Mouse (Mus musculus): ENCODE measurements around the gene Tspan4. TPM values are rescaled to one million over a fixed set of nuclear protein-coding genes. Genes with fewer than 3 reads are reported as not detected.

The Tspan4 gene
- polyA plus RNA-seq, 1 experiment from 2014 or later = 35.8 TPM

GRCm38 (mm10) chr7:141510196-141510595 lies 35.2 kb downstream of the Tspan4 start:
- no peaks in the 10 kb centered on the region for H3K36me3 ChIP-seq (ENCODE audit: control insufficient read depth, insufficient read depth, low read length)
- H3K27ac ChIP-seq (ENCODE audit: low read depth, low read length) = no peak overlapping the region
- 85% methylated on average over 5 of the region's 5 CpGs for WGBS
- H3K4me3 ChIP-seq (ENCODE audit: low read depth, low read length) = no peak overlapping the region
- H3K9me3 ChIP-seq (ENCODE audit: control insufficient read depth, low read length) = no peaks in the 10 kb centered on the region
- ATAC-seq (ENCODE audit: insufficient read depth, low FRiP score, low TSS enrichment) = no peak
- no peaks in the 10 kb centered on the region for H3K27me3 ChIP-seq (ENCODE audit: control insufficient read depth, insufficient read depth, low read length)
- no peak overlapping the region for H3K4me2 ChIP-seq (ENCODE audit: low read depth)
- no peak for DNase-seq (ENCODE audit: low spot score)
- no peaks in the 10 kb centered on the region for H3K4me1 ChIP-seq (ENCODE audit: control insufficient read depth, insufficient read depth, low read length)
- H3K9ac ChIP-seq (ENCODE audit: low read length) = no peak overlapping the region

DNA sequence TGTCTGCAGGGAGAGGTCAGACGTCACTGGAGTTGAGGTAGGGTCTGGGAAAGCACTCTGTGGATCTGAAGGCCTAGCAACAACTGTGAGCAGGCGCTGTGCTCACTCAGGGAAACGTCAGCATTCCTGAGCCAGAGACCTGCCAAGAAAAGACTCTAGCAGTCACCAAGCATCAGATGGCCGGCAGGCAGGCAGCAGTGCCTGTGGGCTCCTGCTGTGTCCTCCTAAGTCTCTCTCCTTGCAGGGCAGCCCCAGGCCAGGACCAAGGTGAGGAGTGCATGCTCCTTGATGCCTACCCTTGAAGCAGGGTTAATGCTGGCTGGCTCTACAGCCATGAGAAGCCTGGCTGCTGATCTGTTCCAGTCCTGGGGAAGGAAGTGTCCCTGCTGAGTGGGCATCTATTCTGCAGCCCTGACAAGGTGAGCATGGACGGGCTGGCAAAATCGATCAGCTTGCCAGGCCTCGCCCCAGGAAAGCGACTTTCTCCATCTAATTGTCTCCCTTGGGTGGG lies 35.7 kb downstream of the Tspan4 start:
- Histone ChIP-seq H3K9ac (ENCODE audit: low read length) (no peak overlapping the region), H3K36me3 (ENCODE audit: control insufficient read depth, insufficient read depth, low read length) (no peaks in the 10 kb centered on the region), H3K4me1 (ENCODE audit: control insufficient read depth, insufficient read depth, low read length) (no peaks in the 10 kb centered on the region), H3K27me3 (ENCODE audit: control insufficient read depth, insufficient read depth, low read length) (no peaks in the 10 kb centered on the region), H3K4me3 (ENCODE audit: low read depth, low read length) (no peak overlapping the region), H3K27ac (ENCODE audit: low read depth, low read length) (no peak overlapping the region), H3K9me3 (ENCODE audit: control insufficient read depth, low read length) (no peaks in the 10 kb centered on the region), H3K4me2 (ENCODE audit: low read depth) (no peak overlapping the region)
- DNase-seq (ENCODE audit: low spot score) (no peak), ATAC-seq (ENCODE audit: insufficient read depth, low FRiP score, low TSS enrichment) (no peak)
- WGBS = 72% methylated on average over 8 of the region's 8 CpGs

DNA sequence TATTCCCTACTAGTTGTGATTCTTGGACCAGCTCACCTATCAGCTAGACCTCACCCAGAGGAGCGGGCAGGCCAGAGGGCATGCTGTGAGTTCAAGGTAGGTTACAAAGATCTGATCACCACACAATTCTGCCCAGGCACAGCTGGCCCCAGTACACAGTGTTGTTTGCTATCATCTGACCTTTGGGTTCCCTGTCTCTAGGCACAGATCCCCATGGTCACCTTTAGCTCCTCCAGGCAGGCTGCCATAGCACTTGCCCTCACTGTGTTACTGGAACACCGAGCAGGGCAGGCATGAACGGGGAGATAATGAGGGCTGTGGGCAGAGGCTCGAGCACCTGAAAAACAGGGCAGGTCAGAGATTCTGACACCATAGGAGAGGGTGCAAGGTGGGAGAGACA lies 42.6 kb downstream of the Tspan4 start:
- Histone ChIP-seq H3K9me3 (ENCODE audit: control insufficient read depth, low read length) (no peaks in the 10 kb centered on the region), H3K4me2 (ENCODE audit: low read depth) (no peak overlapping the region), H3K27me3 (ENCODE audit: control insufficient read depth, insufficient read depth, low read length) (no peaks in the 10 kb centered on the region), H3K9ac (ENCODE audit: low read length) (no peak overlapping the region), H3K4me1 (ENCODE audit: control insufficient read depth, insufficient read depth, low read length) (no peaks in the 10 kb centered on the region), H3K4me3 (ENCODE audit: low read depth, low read length) (no peak overlapping the region), H3K27ac (ENCODE audit: low read depth, low read length) (no peak overlapping the region), H3K36me3 (ENCODE audit: control insufficient read depth, insufficient read depth, low read length) (no peaks in the 10 kb centered on the region; the same call in 1 of the 2 replicates)
- 89% methylated on average over 4 of the region's 4 CpGs for WGBS
- ATAC-seq (ENCODE audit: insufficient read depth, low FRiP score, low TSS enrichment) (no peak), DNase-seq (ENCODE audit: low spot score) (no peak)

DNA sequence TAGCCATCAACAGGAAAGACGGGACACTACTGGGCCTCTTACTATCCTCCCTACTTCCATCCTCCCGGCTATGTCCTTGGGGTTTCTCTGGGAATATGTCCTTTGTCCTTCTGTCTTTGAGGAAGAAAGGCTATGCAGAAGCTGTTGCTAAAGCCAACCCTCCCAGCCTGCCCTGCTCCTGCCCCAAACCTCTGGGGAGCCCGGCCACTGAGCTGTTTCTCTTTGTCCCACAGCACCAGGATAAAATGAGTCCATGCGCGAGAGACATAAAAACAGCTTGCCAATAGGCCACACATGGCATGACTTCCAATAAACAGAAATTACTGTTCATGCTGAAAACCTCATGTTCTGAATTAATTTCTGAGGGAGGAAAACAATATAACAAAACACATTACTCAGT lies 43.3 kb downstream of the Tspan4 start:
- H3K36me3 ChIP-seq (ENCODE audit: control insufficient read depth, insufficient read depth, low read length) = no peaks in the 10 kb centered on the region; the same call in 1 of the 2 replicates
- 87% methylated on average over 5 of the region's 5 CpGs for WGBS
- no peak for ATAC-seq (ENCODE audit: insufficient read depth, low FRiP score, low TSS enrichment)

GRCm38 (mm10) chr7:141518926-141519325 lies 43.9 kb downstream of the Tspan4 start:
- Histone ChIP-seq H3K9ac (ENCODE audit: low read length) (no peak overlapping the region), H3K36me3 (ENCODE audit: control insufficient read depth, insufficient read depth, low read length) (no peaks in the 10 kb centered on the region; the same call in 1 of the 2 replicates), H3K4me1 (ENCODE audit: control insufficient read depth, insufficient read depth, low read length) (no peaks in the 10 kb centered on the region), H3K27me3 (ENCODE audit: control insufficient read depth, insufficient read depth, low read length) (no peaks in the 10 kb centered on the region), H3K9me3 (ENCODE audit: control insufficient read depth, low read length) (no peaks in the 10 kb centered on the region), H3K27ac (ENCODE audit: low read depth, low read length) (no peak overlapping the region), H3K4me3 (ENCODE audit: low read depth, low read length) (no peak overlapping the region), H3K4me2 (ENCODE audit: low read depth) (no peak overlapping the region)
- ATAC-seq (ENCODE audit: insufficient read depth, low FRiP score, low TSS enrichment) (no peak), DNase-seq (ENCODE audit: low spot score) (no peak)
- 84% methylated on average over 3 of the region's 3 CpGs for WGBS

More for the DNA sequence above, 43.3 kb downstream of the Tspan4 start:
- H3K27me3 ChIP-seq (ENCODE audit: control insufficient read depth, insufficient read depth, low read length) = no peaks in the 10 kb centered on the region
- H3K4me1 ChIP-seq (ENCODE audit: control insufficient read depth, insufficient read depth, low read length) = no peaks in the 10 kb centered on the region
- H3K9me3 ChIP-seq (ENCODE audit: control insufficient read depth, low read length) = no peaks in the 10 kb centered on the region
- no peak overlapping the region for H3K4me2 ChIP-seq (ENCODE audit: low read depth)
- DNase-seq (ENCODE audit: low spot score) = no peak
- no peak overlapping the region for H3K27ac ChIP-seq (ENCODE audit: low read depth, low read length)
- no peak overlapping the region for H3K4me3 ChIP-seq (ENCODE audit: low read depth, low read length)
- H3K9ac ChIP-seq (ENCODE audit: low read length) = no peak overlapping the region

- H3K4me1 ChIP-seq (ENCODE audit: control insufficient read depth, insufficient read depth, low read length) = no peaks in the 10 kb centered on the region
- no peak overlapping the region for H3K4me2 ChIP-seq (ENCODE audit: low read depth)
- no peak overlapping the region for H3K4me3 ChIP-seq (ENCODE audit: low read depth, low read length)
- DNase-seq (ENCODE audit: low spot score) (no peak), ATAC-seq (ENCODE audit: insufficient read depth, low FRiP score, low TSS enrichment) (no peak)
- no peaks in the 10 kb centered on the region; the same call in 1 of the 2 replicates for H3K36me3 ChIP-seq (ENCODE audit: control insufficient read depth, insufficient read depth, low read length)
- no peaks in the 10 kb centered on the region for H3K9me3 ChIP-seq (ENCODE audit: control insufficient read depth, low read length)
- H3K27ac ChIP-seq (ENCODE audit: low read depth, low read length) = no peak overlapping the region
- H3K27me3 ChIP-seq (ENCODE audit: control insufficient read depth, insufficient read depth, low read length) = no peaks in the 10 kb centered on the region
- H3K9ac ChIP-seq (ENCODE audit: low read length) = no peak overlapping the region
- WGBS = 73% methylated on average over 1 of the region's 1 CpGs
These were observed 44.8 kb downstream of the Tspan4 start for GRCm38 (mm10) chr7:141519795-141520194.

DNA sequence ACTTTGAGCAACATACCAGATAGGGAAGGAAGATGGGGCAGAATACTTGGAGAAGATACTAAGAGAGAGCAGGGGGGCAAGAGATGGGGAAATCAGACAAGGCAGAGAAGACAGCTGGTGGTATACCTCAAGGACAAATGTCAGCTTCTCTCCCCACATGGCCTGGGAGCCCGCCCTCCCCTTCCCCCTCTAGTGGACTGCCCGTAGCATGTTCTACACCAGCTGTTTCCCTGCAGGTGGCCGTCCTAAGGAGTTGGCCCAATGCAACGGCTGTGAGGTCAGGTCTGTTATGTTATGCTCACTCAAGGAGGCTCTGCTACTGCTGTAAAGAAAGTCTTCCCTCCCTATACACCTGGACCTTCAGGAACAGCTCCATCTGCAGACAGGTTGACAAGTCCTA lies 48.0 kb downstream of the Tspan4 start:
- no peaks in the 10 kb centered on the region for H3K36me3 ChIP-seq (ENCODE audit: control insufficient read depth, insufficient read depth, low read length)
- H3K4me1 ChIP-seq (ENCODE audit: control insufficient read depth, insufficient read depth, low read length) = no peaks in the 10 kb centered on the region
- H3K9ac ChIP-seq (ENCODE audit: low read length) = no peak overlapping the region
- H3K27ac ChIP-seq (ENCODE audit: low read depth, low read length) = no peak overlapping the region
- ATAC-seq (ENCODE audit: insufficient read depth, low FRiP score, low TSS enrichment) (no peak), DNase-seq (ENCODE audit: low spot score) (no peak)
- H3K27me3 ChIP-seq (ENCODE audit: control insufficient read depth, insufficient read depth, low read length) = no peaks in the 10 kb centered on the region
- no peaks in the 10 kb centered on the region for H3K9me3 ChIP-seq (ENCODE audit: control insufficient read depth, low read length)
- no peak overlapping the region for H3K4me2 ChIP-seq (ENCODE audit: low read depth)
- no peak overlapping the region for H3K4me3 ChIP-seq (ENCODE audit: low read depth, low read length)
- 44% methylated on average over 4 of the region's 4 CpGs for WGBS

DNA sequence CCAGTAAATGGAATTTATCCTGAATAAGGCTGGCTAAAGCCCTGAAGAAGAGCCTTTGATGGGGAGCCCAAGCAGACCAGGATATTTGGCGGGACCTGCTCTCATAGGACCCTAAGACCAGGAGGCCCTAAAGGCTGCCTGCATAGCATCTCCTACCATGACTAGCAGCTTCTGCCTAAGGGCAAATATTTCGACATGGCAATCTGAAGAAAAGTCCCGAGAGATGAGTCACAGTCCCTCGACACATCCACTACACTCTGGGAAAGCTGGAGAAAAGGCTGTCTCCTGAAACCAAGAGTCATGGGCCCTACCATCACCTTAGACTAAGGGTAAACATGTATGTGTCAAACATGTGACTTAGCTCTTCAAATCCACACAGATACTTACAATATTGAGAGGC lies 49.2 kb downstream of the Tspan4 start:
- H3K36me3 ChIP-seq (ENCODE audit: control insufficient read depth, insufficient read depth, low read length) = no peaks in the 10 kb centered on the region
- H3K4me1 ChIP-seq (ENCODE audit: control insufficient read depth, insufficient read depth, low read length) = no peaks in the 10 kb centered on the region
- H3K9me3 ChIP-seq (ENCODE audit: control insufficient read depth, low read length) = no peaks in the 10 kb centered on the region
- no peak overlapping the region for H3K4me2 ChIP-seq (ENCODE audit: low read depth)
- no peak overlapping the region for H3K4me3 ChIP-seq (ENCODE audit: low read depth, low read length)
- no peak overlapping the region for H3K9ac ChIP-seq (ENCODE audit: low read length)
- no peak overlapping the region for H3K27ac ChIP-seq (ENCODE audit: low read depth, low read length)
- H3K27me3 ChIP-seq (ENCODE audit: control insufficient read depth, insufficient read depth, low read length) = no peaks in the 10 kb centered on the region
- no peak for DNase-seq (ENCODE audit: low spot score)
- no peak for ATAC-seq (ENCODE audit: insufficient read depth, low FRiP score, low TSS enrichment)
- 89% methylated on average over 4 of the region's 4 CpGs for WGBS

- 58% methylated on average over 6 of the region's 6 CpGs for WGBS
- no peak overlapping the region for H3K9ac ChIP-seq (ENCODE audit: low read length)
- DNase-seq (ENCODE audit: low spot score) = peak; percentile 79
- H3K27me3 ChIP-seq (ENCODE audit: control insufficient read depth, insufficient read depth, low read length) = no peaks in the 10 kb centered on the region
- H3K4me1 ChIP-seq (ENCODE audit: control insufficient read depth, insufficient read depth, low read length) = no peaks in the 10 kb centered on the region
- H3K4me3 ChIP-seq (ENCODE audit: low read depth, low read length) = no peak overlapping the region
- no peak overlapping the region for H3K4me2 ChIP-seq (ENCODE audit: low read depth)
- H3K27ac ChIP-seq (ENCODE audit: low read depth, low read length) = no peak overlapping the region
- no peaks in the 10 kb centered on the region for H3K36me3 ChIP-seq (ENCODE audit: control insufficient read depth, insufficient read depth, low read length)
- ATAC-seq (ENCODE audit: insufficient read depth, low FRiP score, low TSS enrichment) = peak; percentile 75
- H3K9me3 ChIP-seq (ENCODE audit: control insufficient read depth, low read length) = no peaks in the 10 kb centered on the region
These were observed 49.9 kb downstream of the Tspan4 start for GRCm38 (mm10) chr7:141524760-141525579.
